Mouse (Mus musculus) urinary bladder, postnatal 14 days (tissue): ENCODE results near the gene Elp4.

Experiments used
- DNase-seq: peaks from one replicate; pipeline ENCODE4 v3.0.0; 2021; ENCODE audit warnings: low spot score

Elp4 gene

DNA sequence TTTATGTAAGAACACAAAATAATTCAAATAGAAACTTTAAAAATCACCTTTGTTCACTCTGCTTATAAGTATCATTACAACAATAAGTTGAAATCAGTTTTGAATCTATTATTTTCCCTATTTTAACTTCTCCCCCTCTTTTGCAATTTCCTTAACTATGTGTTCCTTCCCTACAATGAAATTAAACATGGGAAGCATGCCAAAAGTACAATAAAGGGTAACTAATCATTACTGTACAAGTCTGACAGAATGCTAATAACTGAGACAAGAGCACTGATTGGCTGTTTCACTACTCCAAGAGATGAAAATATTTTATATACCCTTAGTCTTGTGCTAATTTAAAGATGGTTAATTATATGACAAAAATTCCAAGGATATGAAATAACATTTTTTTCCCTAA, 99.2 kb downstream of the Elp4 start:
- no peak for DNase-seq

DNA sequence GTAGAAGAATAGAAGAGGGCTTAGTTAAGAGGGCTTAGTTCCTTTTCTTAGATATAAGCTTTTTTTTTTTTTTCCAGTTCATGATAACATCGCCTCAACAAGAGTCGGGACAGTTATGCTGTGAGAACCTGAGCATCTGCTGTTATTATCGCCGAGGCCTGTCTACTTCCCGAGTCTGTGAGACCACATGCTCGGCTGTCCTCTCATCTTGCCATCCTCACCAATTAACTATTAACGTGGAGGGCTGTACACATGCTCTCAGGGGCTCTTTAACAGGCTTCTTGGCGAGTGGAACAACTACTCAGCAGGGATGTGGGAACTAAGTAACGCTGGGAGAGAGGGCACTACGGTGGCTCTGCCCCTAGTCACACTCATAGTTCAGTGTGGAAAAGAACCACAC, 99.9 kb downstream of the Elp4 start:
- DNase-seq = no peak

DNA sequence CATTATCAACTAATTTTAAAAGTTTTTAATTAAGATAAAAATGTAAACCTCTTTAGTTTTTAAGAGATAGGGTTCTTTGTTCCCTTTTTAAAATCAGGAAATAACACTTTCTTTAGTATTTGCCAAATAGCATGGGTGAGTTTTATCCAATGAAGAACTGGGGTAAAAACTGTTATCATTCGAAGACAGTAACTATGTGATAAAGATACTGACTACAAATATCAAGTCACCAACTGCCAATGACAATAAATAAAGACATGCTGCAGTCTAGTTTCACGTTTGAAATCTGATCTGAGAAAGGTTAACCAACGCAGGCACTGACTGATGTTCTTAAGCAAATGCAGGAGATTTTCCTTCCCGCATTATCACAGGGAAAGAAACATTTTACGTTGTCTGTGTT, 100.9 kb downstream of the Elp4 start:
- no peak for DNase-seq

DNA sequence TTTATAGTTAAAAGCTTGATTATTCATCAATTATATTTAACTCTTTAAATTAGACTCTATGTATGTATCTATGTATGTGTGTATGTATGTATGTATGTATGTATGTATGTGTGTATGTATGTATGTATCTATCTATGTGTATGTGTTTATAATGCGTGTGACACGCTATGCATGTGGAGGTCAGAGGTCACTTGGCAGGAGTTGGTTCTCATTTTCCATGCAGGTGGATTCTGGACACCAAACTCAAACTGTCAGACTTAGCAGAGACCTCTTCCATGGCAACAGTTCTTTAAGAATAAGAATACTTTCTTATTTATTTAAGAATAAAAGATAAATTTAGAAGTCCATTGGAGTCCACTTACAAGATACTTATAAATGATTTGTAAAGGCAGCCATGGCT, 101.5 kb downstream of the Elp4 start:
- DNase-seq = no peak

DNA sequence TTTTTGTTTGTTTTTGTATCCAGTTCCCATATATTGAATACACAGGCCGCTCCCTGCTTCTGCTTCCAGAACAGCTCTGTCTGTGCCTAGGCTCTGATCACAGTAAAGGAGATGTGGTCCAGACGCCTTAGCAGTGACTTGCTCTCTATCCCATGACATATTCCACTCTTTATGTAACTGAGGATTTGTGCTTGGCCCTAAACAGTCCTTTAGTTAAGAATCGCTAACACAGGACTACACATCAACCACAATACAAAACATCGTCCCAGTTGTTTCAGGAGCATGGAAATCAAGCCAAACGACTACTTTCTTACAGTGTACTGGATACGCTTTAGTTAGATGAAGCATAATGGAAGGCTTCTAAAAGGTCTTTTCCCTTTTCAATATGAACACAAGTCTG, 102.8 kb downstream of the Elp4 start:
- no peak for DNase-seq

DNA sequence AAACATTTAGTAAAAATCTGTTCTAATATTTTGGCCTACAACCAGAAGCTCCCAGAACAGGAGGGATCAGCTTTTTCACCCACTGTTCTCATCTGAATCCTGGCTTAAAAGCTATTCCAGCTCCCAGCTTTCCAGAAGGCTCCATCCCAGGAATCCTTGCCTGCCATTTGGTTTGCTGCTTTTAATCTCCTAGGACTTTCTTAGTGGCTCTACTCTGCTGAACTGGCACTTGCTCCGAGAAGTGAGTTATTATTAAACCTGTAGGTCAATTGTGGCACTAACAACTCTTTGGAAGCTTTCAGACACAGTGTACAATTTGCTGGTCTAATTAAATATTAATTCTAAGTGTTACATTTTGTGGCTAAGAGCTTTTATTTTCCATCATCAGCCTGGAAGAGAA, 103.7 kb downstream of the Elp4 start:
- no peak for DNase-seq

DNA sequence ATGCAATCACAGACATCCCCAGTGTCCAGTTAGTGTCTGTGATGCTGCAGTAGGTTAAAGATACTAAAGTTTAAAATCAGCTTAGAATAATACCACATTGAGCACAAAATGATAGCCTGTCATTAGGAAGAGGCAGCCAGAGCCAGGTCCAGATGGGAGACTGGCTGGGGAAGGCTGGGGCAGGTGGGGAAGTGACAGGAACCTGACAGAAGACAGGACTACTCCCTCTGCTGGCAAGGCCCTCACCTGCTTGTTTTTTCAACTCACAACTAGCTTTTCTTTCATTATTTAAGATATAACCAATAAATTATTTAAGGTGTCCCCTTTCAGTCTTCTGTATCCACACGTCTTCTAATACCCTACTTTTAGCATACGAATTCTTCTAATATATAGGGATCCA, 104.5 kb downstream of the Elp4 start:
- DNase-seq = no peak

DNA sequence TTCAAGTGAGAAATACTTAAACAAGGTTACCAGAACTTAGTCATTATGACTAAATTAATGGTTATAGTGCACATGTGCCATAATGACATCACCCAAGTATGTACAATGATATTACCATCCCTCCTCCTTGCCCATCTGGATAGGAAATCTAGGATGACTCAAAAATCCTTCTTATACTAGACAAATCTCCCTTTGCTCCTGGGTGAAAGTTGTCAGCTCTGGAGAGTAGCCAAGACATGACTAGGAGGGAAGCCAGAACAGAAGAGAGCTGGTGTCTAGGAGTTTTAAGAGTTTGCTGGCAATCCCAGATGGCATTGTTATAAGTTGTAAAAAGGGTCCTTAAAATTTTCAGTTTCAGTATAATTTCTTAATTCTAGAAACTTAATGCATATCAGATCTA, 106.5 kb downstream of the Elp4 start:
- DNase-seq = no peak

DNA sequence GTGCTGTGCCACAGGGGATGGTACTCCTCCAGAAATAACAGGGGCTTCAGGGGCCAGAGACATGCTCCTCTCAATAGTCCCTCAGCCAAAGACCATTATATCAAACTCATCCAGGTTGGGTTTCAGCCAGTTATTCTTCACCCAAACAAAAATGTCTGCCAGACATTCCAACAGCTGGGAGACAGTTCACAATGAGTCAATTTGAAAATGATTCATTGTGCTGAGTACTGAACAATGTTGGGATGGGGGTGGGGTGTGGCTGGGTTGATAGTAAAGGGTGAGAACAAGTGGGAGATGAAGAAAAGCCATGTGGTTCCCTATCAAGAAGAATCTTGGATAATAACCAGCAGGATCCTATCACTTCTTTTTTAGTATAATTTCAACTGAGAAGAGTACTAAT, 108.3 kb downstream of the Elp4 start:
- DNase-seq = no peak

DNA sequence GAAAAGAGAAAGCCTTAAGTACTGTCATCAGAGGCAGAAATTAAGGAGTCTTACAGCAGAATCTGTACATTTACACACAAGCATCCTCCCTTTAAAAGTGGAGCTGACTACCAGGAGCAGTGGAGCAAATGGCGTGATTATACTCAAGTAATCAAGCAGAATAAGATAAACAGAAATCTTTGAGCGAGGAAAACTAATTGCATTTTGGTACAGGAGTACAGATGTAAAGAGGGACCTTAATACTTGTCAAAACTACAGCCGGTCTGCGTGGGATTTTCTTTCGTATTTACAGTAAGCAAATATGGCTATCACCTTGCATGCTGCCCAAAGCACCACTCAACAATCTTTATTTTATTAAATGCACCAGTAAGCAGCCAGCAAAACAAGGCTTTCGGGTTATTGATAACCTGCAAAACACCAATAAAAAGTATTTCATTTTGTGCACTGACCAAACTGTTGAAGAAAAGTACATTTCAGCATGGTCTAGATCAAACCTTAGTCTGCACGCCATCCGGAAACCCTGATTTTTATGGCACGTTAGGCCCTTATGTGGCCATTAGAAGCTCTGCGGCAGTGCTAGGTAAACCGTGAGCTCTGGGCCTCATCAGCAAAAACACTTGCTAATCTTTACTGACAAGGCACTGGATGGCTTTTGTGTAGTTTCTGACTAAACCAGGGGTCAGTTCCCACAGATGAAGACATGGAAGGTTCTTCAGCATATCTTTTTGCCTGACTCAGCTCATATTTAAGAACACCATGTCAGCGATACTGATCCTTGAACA, 111.8 kb downstream of the Elp4 start:
- no peak for DNase-seq

DNA sequence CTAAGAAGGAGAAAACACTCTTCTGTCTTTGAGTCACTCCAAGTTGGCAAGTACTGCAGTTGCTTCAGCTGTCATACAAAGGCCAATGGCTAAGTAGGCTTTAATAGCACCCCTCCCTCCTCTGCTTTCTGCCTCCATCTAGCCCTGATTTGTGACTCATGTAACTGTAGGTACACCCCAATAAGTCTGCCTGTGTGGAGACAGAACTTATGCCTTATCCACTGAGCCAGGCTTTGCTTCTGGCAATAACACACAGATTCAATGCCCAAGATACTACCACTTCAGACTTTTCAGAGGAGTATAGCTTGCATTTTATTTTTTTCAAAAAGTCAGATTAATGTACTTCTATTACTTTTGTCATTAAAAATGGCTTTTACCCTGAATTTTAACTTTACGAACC, 114.4 kb downstream of the Elp4 start:
- no peak for DNase-seq

DNA sequence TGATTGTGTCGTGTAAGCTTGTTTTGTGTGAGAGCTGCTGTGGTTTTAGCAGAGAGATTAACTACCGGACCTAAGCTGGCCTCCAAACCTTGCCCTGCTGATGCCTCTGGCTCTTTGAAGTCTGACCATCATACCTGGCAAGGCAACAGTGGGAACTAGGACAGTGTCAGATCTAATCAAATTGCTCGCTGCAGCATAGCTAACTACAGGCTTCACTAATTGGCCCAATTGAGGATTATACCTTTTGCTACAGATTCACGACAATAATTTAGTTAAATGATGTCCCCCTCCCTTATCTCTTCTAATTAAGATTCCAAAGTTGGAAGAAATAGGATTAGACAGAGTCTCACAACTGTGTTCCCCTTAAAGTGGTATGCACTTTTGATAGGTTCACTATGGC, 116.6 kb downstream of the Elp4 start:
- DNase-seq = no peak

DNA sequence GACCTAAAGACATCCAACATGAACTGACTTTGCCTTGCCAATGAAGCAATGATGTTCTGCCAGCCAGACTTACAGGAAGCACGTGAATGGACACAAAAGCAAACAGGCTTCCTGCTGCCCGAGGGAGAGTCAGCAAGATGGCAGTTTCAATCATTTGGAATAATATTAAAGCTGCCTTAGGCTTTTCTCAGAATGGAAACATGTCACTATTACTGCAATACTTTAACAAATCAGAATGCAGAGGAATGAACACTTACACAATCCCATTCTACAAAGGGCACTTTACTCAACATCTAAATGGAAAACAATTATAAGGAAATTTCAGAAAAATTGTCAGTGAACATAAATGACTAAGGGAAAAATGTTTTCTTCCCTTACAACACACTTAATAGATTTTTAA, 117.4 kb downstream of the Elp4 start:
- no peak for DNase-seq

DNA sequence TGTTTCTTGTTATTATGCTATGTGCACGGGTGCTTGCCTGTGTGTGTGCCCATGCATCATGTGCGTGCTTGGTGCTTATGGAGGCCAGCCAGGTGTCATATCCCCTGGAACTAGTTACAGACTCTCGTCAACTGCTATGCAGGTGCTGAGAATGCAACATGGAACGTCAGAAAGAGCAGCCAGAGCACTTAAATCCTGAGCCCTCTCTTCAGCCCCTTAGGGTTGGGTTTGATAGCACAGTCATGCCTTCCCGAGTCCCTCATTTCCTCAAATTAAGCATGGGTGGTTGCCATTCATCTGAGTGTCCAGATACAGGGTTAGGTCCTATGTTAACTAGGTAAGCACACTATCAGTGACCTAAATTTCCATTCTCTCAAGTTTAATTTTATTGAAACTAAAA, 121.5 kb downstream of the Elp4 start:
- no peak for DNase-seq

DNA sequence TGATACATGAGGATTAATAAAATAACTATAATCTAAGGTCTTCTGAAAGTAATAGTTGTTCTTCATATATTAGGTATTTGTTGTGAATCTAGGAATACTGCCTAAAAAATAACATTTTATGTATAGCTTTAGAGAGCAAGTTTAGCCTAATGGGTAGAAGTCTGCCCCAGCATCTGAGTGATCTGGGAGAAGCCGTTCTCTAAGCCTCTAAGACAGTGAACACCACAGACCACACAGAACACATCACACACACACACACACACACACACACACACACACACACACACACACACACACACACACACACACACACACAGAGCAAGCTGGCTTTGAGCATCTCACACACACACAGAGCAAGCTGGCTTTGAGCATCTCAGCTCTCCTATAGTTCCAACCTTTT, 123.6 kb downstream of the Elp4 start:
- DNase-seq = no peak

DNA sequence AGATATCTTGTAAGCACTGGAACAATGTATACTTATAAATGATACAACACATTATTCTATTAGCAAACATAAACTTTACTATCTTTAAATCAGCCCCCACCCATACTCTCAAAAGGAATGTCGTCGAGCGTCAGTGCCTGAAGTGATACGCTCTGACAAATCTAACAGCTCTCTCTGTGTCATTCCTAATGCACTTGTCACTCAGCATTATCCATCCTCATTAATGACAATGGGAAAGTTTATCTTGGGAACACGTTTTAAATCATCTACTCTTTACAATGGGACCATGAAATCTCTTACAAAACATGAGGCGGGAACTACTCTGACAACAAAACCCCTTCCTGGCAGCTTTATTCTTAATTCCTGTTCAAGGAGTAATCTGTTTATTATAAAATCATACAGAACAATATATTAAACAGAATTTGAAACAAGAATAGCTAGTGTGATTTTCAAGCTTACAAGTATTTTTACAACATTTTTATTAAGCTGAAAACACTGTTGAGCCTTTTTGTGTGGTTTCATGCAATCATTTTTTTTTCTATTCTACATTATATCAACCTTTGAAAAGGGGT, 125.0 kb downstream of the Elp4 start:
- no peak for DNase-seq

DNA sequence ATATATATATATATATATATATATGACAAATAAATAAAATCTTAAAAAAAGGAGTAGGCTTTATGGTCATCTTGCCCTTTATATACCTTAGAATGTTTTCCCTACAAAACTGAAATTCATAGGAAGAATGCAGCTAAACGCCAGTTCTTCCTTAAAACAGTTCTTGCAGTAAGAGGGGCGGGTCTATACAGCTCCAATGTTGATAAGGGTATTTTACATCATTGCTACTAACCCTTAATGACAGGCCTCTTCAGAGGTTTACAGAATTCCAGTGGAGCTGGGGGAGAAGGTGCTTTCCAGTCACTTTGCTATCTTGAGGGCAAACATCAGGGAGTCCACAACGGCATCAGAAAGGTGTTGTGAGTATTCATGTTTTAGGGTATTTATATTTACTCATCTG, 133.1 kb downstream of the Elp4 start:
- DNase-seq = no peak

DNA sequence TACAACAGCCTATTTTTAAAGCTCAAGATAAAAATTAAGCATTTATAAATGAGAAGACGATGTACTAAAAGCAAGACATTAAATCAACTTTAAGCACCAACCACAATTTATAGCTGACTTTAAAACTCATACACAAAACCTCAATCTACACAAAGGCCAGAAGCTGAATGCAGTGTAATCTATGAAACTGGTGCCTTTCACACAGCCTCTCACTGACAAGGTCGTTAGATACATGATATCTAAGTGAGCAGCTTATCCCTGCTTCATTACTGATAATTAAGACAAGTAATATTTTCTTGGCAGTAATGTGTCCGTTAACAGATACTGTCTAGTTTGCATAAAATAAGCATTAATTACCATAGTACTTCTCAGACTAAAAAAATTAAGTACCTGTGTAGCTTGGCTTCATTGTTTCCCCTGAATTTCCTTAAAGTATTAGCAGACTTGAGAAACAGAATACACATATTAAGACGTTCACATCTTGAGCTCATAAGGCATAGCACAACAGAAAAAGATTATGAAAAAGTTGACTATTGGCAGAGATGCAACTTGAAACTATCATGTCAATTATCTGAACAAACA, 134.5 kb downstream of the Elp4 start:
- DNase-seq = no peak

DNA sequence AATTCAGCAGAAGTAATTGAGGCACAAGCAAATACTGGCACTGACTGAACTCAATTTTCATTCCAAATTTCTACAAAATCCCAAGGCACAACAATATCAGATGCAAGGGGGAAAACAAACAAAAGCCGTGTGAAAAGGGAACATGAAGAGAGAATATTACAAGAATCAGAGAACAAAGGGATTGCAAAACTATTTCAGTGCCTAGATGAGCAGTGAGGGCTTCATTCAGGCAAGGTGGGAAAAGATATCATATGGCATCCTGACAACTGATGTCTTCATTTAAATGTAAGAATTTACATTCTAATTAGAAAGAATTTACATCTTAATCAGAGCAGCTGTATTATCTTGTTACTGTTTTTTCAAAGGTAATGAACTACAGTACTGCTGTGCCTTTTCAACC, 150.9 kb downstream of the Elp4 start:
- DNase-seq = no peak

DNA sequence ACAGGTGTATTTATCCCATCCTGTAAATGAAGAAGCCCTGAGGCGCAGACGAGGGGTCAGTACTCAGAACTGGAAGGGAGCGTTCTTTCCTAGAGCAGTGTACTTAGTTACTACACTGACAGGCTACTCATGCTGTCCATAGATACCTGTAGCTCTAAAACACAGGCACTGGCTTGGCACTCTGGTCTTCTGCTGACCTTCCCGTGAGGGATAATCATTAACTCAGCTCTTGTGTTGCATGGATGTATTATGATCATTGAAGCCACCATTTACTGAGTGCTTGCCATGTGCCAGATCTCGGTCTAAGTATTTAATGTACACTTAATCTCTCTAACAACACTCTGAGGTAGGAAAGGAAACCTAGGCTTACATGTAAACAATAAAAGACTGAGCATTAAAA, 155.3 kb downstream of the Elp4 start:
- DNase-seq = no peak

DNA sequence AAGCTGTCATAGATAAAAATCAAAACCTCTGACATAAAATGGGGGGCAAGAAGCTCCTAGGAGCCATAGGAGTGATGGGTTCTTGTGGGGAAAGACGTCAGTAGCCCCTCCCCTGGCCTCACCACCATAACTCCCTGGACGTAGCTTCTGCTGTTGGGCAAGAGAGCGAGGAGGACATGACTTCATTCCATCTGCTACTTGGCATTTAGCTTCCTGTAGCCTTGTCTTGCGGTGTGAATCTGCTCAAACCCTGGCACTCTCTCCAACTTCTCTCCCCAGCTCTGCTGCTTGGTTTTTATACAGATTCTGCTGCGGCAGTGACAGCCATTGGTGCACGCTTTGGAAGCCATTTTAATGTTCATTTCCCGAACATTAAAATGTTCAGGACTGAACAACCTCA, 157.5 kb downstream of the Elp4 start:
- DNase-seq = no peak

DNA sequence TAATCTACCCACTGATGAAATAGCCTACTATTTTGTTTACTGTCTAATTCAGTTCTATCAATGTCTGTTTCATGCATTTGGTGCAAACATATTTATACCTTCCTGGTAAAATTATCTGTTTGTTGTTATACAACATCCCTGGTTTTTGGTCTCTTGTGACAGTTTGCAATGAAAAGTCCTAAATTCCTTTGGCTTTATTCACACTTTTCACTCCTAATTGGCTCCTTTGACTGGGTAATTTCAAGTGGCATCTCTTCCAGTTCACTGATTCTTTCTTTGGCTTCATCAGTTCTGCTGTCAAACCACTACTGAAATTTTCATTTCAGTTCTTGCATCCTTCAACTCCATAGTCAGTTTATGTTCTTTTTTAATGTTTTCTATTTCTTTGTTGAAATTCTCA, 168.2 kb downstream of the Elp4 start:
- no peak for DNase-seq

DNA sequence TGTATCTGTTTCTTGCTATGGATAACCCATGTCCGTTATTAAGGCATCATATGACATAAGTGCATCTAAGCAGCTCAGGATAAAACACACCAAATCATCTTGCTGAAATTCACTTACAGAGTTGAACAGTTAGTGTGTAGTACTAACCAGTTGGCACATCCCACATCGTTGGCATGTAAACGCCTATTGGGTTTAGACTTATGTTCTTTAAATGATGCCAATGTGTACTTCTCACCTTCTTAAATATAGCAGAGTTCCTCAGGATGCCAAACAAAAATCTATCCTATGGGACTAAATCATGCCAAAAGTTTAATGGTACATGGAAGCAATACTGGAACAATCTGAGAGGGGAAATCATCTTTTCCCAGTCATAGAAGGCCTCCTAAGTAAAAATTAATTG, 173.7 kb downstream of the Elp4 start:
- DNase-seq = no peak

DNA sequence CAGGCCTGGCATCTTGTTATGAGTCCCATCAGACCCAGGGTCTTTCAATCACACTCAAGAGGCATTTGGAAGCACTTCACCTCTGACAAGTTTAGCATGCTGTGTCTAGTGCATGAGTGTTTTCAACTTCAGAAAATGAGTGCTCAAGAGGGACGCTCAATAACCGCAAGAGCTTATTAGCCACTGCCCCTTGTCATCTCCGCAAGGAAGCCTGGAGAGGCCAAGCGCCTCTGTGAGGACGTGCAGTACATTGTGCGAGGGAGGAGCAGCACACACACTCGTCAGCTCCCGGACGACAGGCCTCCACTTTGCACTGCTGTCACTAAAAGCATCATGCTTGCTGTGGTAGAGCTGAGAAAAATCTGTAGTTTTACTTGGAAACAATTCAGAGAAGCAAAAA, 177.7 kb downstream of the Elp4 start:
- no peak for DNase-seq
